Mouse (Mus musculus): Measurements from ENCODE around the gene H2afy2.

The H2afy2 gene

DNA sequence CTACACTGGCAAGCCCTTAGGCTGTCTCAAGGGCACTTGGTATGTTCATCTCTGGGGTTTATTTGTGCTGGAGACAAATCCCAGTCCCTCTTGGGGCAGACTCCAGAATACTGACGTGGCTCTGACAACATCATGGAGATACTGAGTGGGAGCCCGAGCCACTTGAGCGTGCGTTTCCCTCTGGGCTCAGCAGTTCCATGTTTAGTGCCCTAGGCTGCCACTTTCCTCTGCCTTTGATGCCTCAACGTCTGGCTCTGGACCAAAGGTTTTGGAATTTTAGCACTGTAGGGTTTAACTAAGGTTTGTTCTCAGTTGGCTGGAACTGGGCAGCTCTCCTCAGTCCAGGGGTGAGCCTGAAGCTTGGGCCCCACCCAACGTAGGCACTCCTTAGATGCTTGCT, 60.7 kb downstream of the H2afy2 start:
- DNase-seq (ENCODE audit: low read depth, low spot score), result no peak

DNA sequence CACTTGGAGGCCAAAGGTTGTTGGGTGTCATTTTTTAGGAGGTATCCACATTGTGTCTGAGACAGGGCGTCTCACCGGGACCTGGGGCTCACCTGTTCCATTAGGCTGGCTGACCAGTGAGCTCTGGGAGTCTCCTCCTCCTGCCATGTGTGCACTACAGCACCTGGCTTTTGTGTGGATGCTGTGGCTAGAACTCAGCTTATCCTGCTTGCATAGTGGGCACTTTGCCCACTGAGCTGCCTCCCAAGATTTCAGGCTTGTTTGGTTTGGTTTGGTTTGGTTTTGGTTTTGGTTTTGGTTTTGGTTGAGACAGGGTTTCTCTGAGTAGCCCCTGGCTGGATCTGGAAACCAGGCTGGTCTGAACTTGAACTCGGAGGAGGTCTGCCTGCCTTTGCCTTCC, 61.7 kb downstream of the H2afy2 start:
- DNase-seq (ENCODE audit: low read depth, low spot score), result no peak

DNA sequence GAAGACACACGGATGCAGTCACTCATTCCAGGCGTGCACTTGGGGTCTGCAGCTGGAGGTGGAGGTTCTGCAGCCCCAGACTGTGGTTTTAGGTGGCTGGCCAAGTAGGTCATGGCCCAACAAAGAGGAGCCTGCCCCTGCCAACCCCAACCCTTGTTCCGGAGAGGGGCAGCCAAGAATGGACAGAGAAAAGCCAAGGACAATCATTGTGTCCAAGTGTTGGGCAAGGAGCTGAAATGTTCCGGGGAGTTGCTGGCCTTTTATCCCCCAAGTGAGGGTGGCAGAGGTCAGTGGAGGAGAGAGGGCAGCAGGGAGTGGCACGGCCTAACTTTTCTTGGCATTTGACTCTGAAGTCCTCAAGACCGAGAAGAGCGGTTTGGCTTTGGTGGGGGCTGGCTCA, 63.6 kb downstream of the H2afy2 start:
- no peak for DNase-seq (ENCODE audit: low read depth, low spot score)

DNA sequence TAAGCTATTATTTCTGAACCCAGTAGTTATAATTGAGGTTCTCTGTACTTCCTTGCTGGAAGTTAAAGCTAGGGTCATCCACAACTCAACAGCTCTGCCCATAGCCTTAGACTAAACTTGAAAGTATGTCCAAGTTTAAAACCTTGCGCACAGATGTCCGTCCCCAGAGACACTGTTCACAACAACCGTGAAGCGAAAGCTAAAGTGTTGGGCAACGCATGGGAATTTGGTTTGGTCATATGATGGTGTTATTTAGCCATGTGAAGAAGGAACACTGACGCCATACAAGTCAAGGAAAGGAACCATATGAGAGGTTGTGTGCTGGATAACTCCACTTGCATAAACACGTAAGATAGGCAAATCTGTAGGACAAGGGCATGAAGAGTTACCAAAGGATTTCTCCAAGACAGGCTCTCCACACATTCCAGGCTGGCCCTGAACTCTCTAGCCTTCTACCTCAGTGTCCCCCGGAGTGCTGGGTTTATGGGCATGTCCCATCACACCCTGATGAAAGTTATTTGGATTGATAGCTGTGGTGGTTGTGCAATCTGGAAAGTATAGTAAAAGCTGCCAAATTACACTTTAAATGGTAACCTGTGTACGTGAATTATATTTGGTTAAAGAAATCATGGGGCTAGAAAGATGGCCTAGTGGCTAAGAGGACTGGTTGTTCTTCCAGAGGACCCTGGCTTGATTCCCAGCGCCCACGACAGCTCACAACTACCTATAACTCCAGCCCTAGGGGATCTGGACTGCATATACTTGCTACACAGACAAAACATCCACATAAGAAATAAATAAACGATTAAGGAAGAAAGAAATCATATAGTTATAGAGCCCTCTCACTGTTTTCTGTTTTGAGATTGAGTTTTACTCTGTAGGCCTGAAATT, 66.3 kb downstream of the H2afy2 start:
- DNase-seq (ENCODE audit: low read depth, low spot score), result no peak

DNA sequence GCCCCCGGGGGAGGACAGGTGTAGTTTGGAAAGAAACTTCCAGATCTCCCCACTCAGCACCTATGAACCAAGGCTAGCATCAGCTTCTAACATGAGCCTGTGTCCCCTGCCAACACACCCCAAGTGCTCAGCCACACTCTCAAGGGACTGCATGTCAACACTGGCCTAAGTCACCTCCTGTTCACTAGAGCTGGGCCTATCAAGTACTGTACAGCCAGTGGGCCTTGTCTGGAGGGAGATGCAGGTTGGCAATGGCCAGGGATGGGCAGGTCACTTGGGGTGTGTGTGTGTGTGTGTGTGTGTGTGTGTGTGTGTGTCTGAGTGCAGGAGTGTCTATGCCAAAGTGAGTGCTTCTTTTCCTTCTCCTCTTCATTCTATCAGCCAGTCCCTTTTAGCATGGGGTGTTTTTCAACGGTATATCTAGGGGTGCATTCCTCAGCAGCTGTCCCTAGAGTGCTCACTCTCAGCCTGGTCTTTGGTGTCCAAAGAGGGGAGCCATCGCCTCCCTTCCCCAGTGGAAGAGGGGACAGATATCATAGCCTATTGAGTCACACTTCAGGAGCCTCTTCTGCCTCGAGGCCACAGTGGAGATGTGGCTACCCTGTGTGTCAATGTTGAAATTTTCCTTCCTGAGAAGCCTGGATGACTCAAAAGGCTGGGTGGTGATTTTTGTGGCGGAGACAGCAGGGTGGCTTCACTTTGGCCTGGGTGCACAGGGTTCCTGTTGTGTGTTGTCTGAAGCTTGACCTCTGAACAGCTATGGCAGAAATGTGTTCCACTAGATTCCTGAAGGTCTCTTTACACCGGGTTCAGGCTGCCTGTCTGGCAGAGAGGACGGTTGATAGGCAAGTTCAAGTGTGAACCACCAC, 67.7 kb downstream of the H2afy2 start:
- no peak for DNase-seq (ENCODE audit: low read depth, low spot score)

DNA sequence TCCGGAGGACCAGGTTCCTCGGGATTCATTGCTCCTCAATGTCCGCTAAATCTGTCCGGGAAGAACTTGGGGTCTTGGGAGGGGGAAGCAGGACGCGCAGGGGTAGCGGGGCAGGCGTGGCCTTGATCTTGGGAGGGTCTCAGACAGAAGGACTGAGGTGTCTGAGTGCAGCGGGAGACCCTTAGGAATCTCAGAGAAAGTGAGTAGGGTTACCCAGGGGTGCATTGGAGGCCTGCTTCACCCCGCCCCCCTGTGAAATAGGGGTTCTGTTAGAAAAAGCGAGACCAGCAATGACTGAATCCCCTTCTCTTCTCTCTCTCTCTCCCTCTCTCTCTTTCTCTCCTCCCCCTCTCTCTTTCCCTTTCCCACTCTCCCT, 68.5 kb downstream of the H2afy2 start:
- no peak for DNase-seq (ENCODE audit: low read depth, low spot score)

DNA sequence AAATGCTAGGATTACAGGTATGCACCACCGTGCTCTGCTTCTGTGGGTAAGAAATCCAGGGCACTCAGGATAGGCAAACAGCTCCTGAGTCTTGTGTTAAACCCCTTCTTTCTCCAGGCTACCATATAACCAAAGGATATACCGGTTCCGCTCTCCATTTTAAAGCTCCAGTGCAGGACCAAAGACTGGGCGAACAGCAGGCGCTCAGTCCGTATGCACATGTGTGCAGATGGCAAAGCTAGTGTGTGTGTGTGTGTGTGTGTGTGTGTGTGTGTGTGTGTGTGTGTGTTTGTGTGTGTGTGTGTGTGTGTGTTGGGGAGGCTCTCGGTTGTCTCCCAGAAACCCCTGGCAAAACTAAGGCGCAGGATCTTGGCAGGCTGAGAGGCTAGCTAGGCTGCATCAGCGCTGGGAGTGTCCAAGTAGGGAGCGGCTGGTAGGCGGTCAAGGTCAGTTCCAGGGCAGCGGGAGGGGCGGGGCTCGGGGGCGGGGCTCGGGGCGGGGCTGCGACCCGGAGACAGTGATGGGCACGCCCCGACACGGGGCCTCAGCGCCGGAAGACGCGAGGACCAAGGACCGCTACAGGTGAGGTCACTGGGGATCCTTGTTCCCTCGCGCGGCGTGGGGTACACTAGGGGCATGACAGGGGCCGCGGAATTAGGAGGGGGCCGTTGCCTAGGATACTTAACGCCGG, 69.0 kb downstream of the H2afy2 start, which contains the start of gene Aifm2:
Aifm2 (plus strand) TSS at position 493 of the 691 bp plus-strand sequence.
- peak; percentile 77 for DNase-seq (ENCODE audit: low read depth, low spot score)

DNA sequence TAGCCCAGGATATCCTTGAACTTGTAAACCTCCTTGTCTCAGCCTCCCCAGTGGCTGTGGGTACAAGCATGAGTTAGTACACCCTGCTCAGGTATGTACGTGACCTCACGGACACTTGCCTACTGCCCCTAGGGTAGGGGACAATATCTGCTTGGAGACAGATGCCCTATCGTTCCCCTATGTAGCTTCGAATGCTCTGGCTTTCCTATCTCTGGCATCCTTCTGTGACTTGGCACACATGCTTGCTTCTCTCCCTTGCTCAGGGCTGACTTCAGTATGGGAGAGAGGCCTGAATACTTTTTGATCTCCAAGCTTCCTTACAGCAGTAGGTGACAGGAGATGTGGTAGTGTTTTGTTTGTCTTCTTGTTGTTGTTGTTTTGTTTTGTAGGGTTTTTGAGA, 69.8 kb downstream of the H2afy2 start:
- DNase-seq (ENCODE audit: low read depth, low spot score), result no peak

DNA sequence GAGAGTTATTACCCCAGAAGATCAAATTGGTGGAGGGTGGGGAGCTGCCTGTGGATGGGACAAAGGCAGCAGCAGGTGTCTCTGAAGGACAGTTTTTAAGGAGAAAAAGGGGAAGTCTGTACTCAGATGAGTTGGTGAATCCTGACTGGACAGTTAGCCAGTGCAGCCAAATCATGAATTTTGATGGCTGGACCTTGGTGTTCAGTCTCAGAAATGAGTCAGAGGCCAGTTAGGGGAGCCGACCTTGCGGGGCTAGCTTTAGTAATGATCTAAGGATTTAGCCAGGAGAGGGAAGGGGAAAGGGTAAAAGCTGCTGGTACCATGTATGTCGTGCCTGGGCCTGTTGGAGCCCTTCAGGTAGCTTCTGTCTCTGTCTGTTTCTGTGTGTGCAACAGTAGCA, 70.3 kb downstream of the H2afy2 start:
- DNase-seq (ENCODE audit: low read depth, low spot score), result no peak

DNA sequence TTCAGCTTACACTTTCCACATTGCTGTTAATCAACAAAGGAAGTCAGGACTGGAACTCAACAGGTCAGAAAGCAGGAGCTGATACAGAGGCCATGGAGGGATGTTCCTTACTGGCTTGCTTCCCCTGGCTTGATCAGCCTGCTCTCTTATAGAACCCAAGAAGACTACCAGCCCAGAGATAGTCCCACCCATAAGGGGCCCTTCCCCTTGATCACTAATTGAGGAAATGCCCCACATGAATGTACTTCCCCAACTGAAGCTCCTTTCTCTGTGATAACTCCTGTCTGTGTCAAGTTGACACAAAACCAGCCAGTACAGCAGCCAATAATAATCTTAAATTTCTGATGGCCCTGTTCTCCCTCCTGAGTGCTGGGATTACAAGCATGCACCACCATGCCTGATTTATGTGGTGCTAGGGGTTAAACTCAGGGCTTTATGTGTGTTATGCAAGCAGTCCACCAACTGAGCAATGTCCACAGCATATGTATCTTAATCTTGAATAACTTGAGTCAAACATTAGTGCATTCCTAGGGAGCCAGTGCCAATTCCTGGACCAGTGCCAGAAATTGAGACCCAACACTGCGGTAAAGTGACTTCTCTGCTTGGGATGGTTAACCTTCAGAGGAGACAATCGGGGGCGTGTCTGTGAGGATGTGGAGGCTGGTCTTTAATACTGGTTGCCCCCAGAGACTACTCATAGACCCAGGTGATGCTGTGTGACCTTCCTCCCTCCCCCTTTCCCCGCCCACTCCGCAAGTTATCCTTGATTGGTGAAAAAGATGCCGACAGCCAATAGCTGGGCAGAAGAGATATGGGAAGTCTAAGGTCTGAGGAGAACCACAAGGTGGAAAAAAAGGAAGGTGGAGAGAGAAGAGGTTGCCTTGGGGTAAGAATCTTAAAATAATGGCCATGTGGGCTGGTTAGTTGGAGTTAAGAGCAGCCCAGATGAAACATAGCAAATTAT, 77.3 kb downstream of the H2afy2 start:
- peak; percentile 38 for DNase-seq (ENCODE audit: low read depth, low spot score)

DNA sequence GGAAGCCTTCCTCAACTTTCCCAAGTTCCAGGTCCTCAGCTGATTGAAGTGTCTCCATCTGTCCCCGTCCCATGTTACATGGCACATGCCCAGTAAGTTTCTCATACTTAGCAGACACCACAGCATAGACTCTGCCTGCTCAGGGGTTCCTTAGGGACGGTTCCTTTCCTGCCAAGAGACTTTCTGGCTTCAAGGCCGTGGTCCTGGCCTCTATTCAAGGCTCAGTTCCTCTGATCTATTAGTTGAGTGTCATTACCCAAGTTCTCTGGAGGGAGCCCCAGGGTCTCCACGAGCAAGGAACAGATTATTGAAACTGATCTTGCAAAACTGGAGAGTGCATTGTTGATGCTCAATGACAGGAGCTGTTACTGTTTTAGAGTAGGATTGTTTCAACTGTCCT, 79.3 kb downstream of the H2afy2 start:
- no peak for DNase-seq (ENCODE audit: low read depth, low spot score)

DNA sequence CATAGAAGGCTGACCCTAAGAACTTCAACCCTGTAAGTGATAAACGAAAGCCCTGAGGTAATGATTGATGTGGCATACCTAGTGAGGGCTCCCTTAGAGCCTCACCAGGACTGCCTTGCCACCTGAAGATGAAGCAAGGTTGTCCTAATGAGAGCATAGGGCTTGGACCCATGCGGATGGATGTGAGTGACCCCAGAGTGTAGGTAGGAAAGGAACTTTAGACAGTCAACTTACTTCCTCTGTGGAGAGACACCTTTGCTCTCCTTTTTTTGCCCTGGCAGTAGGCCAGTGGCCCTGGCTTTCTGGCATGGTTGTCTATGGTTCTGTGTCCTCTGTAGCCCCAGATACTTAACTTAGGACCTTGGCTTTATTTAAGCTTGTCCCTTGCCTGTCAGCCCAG, 86.9 kb downstream of the H2afy2 start:
- DNase-seq (ENCODE audit: low read depth, low spot score), result no peak

DNA sequence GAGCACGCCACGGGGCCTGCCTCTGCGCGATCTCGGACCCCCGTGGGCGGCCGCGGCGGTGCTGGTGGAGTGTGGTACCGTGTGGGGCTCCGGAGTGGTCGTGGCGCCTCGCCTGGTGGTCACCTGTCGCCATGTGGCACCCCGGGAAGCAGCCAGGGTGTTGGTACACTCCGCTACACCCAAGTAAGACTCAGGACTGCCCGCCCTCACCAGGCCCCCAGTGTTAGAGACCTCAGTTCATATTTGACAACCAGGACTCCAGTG, 87.5 kb downstream of the H2afy2 start:
- DNase-seq (ENCODE audit: low read depth, low spot score), result no peak

DNA sequence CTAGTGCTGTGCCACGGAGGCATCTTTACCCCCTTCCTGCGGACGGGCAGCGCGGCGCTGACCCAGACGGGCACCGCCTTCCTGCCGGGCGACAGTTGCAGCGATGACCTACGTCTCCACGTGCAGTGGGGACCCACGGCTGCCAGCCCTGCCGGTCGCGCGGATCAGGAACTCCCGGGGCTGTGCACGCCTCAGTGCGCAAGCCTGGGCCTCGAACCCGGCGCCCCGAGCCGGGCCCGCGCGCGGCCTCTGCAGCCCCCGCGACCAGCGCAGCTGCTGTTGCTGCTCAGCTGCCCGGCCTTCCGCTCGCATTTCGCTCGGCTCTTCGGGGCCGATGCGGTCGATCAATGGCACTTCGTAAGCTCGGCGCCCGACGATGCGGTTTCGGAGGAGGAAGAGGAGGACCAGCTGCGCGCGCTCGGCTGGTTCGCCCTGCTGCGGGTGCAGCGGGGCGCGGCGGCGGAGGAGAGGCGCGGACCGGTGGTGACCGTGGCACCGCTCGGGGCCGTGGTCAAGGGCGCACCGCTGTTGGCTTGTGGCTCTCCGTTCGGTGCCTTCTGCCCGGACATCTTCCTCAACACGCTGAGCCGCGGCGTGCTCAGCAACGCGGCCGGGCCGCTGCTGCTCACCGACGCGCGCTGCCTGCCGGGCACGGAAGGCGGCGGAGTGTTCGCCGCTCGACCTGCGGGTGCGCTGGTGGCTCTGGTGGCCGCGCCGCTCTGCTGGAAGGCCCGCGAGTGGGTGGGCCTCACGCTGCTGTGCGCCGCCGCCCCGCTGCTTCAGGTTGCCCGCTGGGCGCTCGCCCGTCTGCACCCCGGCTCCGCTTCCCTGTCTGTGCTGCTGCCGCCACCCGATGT, 88.0 kb downstream of the H2afy2 start:
- no peak for DNase-seq (ENCODE audit: low read depth, low spot score)

DNA sequence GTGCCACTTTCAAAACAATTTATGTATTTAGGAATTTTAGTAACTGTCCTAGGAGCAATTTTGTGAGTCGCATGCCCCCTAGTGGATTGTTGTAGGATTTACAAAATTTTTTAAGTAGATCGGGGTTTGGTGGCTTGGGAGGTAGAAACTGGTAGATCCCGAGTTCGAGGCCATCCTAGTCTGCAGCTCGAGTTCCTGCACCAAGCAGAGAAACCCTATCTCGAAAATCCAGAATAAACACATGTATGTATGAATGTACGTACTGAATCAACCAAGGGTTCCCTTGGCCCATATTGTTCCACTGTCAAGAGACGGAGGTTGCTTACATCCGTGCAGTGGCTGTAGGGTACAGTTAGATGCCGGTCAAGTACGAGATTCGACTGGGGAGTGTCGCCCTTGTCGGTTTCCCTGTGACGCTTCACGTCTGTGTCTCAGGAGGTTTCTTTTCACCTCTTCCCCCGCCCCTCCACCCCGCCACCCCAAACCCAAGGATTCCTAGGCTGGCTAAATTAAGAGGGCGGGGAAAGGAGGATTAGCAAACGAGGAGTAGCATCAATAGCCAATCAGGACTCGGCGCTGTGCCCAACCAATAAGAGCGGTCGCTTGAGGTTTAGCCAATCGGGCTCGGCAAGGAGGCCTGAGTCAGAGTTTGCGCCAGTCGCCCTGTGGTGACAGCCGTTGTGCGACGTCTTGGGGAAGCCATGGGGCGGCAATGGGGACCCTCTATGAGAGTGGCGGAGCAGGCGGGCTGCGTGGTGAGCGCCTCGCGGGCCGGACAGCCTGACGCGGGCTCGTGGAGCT, 88.9 kb downstream of the H2afy2 start, which contains the start of gene Tysnd1:
Tysnd1 (plus strand) TSS at position 645 of the 801 bp plus-strand sequence.
- peak; percentile 99 for DNase-seq (ENCODE audit: low read depth, low spot score)

DNA sequence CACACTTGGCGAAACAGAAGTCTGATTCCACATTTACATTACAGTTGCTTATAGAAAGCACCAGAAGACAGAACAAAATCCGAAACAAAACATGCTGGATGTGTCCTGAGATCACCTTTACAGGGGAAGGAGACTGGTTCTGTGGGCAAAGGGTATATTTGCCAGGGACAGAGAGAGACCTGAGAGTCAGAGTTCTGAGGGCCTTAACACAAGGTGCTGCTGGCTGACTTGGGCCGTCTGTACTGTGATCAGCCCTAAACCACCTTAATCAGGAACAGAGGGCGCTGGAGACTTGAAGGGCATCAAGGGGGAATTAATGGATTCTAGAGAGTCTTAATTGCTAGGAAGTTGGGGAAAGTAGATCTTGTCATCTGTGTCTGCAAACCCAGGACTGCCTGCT, 90.4 kb downstream of the H2afy2 start:
- peak; percentile 35 for DNase-seq (ENCODE audit: low read depth, low spot score)

DNA sequence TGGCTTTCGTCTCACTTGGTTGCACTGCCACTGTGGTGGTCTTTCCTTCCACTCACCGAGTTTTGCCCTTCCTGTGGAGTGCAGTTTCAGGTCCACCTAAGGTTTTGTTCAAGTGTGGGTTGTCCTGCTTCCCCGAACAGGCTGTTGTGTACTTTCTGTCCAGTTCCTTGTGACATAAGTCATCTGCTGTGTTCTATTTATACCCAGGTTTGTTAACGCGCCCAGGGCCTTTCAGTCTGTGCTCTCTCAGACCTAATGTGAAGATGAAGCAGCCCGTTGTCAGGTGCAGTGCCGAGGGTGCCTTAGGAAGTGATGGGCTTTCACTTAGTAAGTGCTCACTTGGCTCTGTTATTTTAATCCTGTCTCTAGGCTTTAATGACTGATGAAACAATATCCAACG, 94.5 kb downstream of the H2afy2 start:
- DNase-seq (ENCODE audit: low read depth, low spot score), result no peak
